Mouse (Mus musculus): ENCODE data around the gene Rab36.
"Not testable (repeated sequence)": the region's sequence is repeated elsewhere in the genome, so short reads cannot be mapped to it uniquely, and the experiment has no call there.

Gene Rab36

GRCm38 (mm10) chr10:75036883-75037379 is at the start of gene Rab36:
Gene Rab36 (plus strand): TSS chr10:75037058.
- in situ Hi-C loops (cut with MseI, MboI) = no loop called here

DNA sequence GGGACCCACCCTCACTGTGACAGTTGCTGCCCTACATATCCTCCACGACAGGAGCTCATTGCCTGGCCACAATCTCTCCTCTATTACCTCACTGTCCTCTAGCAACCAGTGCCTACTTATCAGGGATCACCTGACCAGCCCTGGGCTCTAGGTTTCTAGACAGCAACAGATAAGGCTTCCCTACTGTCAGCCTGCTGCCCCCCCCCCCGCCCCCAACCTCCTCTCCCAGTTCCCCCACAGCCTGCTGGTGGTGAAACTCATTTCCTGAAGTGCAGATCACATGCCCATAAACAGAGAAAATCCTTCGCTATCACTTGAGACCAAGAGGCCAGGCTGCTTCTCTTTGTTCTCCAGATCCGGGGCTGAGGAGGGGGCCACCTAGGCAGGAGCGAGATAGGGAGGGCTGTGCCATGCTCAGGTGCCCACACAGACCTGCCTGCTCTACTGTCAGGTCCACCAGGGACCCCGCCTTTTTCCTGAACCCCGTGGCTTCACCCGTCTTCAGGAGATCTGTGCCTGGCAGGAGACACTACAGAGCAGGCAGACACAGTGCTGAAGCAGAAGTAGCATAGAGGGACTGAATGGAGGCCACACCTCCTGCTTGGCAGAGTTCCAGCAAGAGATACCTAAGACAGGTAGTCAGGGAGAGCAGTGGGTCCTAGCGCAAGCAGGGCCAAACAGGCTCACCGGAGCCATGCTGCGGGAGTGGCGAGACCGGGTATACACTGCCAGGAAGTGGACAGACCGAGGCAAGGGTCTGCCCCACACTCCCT is 49.0 kb upstream of the Rab36 start:
- in situ Hi-C loops (cut with MseI, MboI) = no loop called here

DNA sequence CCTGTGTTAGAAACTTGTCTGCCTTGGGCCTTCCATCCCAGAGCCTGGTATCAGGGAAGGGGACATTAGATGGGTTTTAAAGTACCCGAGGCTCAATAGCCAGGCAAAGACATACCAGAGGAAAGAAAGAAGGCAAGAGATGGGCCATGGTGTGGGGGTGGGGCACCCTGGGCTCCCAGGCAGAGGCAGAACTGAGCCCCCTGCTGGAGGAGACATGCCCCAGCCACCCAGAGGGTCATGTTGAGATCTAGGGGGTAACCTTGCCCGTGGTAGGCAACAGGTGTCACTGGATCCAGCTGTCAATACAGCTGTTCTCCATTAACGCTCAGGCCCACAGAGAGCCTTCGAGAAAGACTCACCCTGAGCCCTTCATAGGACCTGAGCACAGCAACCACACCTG is 47.0 kb upstream of the Rab36 start:
- in situ Hi-C loops (cut with MseI, MboI) = no loop called here

GRCm38 (mm10) chr10:74990584-74991322 is 46.1 kb upstream of the Rab36 start:
- in situ Hi-C loops (cut with MseI, MboI) = no loop called here

GRCm38 (mm10) chr10:74994863-74995262 is 42.0 kb upstream of the Rab36 start:
- in situ Hi-C loops (cut with MseI, MboI) = no loop called here

DNA sequence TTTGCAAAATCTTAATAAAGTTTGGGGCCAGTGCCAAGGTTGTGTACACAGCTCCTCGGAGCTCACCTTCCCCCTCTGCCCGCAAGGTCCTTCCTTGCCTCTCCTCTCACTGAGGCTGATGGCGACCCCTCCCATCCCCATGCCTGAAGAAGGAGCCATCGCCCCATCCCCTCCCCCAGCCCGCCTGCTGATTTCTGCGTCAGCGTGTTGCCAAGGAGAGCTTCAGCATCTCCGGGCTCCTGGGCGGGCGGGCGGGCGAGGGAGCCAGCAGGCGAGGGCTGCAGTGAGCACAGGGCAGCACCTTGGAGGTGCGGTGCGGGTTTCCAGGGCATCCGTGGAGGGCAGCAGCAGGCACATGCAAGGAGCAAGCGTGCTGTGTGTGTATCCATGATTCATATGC is 41.5 kb upstream of the Rab36 start:
- in situ Hi-C loops (cut with MseI, MboI) = no loop called here

GRCm38 (mm10) chr10:75001391-75001790 is 35.5 kb upstream of the Rab36 start:
- in situ Hi-C loops (cut with MseI, MboI) = no loop called here

DNA sequence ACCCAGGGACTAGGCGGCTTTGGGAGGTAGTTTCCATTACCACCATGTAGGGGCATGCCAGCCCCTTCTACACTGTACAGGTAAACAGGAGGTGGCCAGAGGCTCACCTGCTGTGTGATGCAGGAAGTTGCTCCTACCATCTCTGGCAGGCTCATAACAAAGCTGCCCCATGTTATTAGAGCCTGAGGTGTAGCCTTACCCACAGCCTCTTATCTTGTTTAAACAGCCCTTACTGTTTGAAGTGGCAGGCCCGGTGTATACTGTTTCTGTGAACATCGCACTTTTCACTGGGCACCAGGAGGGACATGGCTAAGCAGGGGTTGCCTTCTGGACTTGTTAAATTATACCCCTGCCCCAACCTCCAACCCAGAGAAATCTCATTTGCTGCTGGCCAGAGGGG is 32.8 kb upstream of the Rab36 start:
- in situ Hi-C loops (cut with MseI, MboI) = no loop called here

- in situ Hi-C loops (cut with MseI, MboI) = no loop called here
Observed at GRCm38 (mm10) chr10:75006889-75007662, 29.8 kb upstream of the Rab36 start.

- in situ Hi-C loops (cut with MseI, MboI) = no loop called here
Observed at GRCm38 (mm10) chr10:75010704-75011103, 26.2 kb upstream of the Rab36 start.

DNA sequence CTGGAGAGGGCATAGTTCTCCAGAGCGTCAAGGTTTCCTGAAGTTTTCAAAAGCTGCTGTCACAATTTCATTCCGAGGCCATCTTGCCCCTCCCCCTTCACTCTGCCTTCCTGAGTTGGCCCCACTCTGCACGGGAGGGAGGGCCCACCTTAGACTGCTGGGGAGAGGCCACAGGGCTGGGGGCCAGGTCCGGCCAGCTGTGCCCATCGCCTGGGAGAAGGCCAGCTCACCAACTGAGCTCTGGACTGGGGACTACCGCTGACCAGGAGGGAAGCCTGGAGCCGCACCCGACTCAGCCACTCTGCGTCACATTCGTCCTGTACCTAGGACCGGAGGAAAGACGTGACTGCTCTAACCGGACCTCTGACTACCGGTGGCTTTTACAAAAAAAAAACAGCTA is 21.4 kb upstream of the Rab36 start:
- in situ Hi-C loops (cut with MseI, MboI) = no loop called here

- in situ Hi-C loops (cut with MseI, MboI) = no loop called here
Observed at GRCm38 (mm10) chr10:75016481-75016880, 20.4 kb upstream of the Rab36 start.

DNA sequence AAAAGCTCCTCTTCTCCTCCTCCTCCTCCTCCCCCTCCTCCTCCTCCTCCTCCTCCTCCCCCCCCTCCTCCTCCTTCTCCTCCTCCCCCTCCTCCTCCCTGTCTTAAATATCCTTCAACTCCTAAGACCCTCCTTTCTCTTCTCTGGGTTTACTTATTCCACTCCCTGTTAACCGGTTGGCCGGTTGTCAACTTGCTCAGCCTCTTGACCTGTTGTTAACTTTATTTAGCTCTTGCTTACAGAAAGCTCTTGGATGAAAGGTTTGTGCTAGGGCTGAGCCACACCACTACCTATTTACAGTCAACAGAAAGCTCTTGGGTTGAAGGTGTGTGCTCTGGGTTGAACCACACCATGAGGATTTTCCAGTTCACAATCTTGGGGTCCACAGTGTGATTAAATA is 16.6 kb upstream of the Rab36 start:
- in situ Hi-C loops (cut with MseI, MboI) = loop anchor here (5.0 to 10.0 kb wide), 2 partner anchors 75 to 83 kb away; no protein-coding TSS in a partner anchor

- in situ Hi-C loops (cut with MseI, MboI) = loop anchor here (5.0 to 10.0 kb wide), 2 partner anchors 76 to 84 kb away; no protein-coding TSS in a partner anchor
Observed at GRCm38 (mm10) chr10:75021138-75021537, 15.7 kb upstream of the Rab36 start.

GRCm38 (mm10) chr10:75026491-75026890 is 10.4 kb upstream of the Rab36 start:
- in situ Hi-C loops (cut with MseI, MboI) = loop anchor here in 1 of 2 experiments (10.0 kb wide), 1 partner anchor 82 kb away; no protein-coding TSS in a partner anchor

DNA sequence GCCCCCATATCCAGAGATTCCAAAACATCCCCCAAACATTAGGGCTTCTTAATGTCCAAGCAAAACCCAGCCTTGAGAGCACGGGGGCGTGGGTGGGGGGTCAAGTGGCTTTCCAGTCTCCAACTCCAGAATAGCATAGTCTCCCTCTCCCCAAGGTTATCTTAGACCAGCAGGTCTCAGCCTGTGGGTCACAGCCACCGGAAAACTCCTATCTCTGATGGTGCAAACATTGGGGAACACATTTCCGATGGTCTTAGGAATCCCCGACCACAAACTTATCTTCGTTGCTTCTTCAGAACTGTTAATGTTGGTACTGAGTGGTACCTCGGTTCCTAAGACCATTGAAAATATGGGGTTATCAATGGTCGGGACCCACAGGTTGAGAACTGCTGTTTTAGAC is 8.1 kb upstream of the Rab36 start:
- in situ Hi-C loops (cut with MseI, MboI) = loop anchor here in 1 of 2 experiments (10.0 kb wide), 1 partner anchor 84 kb away; no protein-coding TSS in a partner anchor

DNA sequence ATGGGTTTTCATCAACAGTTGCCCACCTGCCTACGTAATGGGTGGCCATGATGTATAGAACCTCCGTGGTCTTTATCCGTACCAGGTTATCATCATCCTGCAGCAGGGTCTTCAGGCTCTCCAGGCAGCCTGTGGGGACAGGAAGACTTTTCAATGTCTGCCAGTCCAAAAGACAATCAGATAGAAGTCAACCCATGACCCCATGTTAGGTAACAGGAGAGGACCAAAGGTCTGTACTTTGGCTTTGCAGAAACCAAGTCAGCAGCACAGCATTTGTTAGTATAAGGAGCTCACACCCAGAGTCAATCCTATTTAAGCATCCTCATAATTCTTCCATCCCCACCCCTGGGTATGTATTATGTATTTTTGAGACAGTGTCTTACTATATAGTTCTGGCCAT is 7.2 kb upstream of the Rab36 start:
- in situ Hi-C loops (cut with MseI, MboI) = loop anchor here in 1 of 2 experiments (10.0 kb wide), 1 partner anchor 85 kb away; no protein-coding TSS in a partner anchor

DNA sequence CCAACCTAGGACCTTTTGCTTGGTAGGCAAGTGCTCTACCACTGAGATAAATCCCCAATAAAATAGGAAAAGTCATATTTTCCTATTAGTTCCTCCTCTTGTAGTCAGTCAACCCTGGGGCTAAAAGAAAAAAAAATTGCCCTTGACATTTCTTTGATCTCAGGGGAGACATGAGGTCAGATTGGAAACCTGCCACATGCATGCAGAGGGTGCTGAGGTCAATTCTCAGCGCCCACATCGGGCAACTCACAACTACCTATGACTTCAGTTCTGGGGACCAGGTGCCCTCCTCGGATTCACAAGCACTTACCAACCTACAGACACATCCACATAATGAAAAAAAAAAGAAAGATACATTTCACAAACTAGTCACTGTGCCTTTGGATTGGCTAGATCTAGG is 6.6 kb upstream of the Rab36 start:
- in situ Hi-C loops (cut with MseI, MboI) = no loop called here

DNA sequence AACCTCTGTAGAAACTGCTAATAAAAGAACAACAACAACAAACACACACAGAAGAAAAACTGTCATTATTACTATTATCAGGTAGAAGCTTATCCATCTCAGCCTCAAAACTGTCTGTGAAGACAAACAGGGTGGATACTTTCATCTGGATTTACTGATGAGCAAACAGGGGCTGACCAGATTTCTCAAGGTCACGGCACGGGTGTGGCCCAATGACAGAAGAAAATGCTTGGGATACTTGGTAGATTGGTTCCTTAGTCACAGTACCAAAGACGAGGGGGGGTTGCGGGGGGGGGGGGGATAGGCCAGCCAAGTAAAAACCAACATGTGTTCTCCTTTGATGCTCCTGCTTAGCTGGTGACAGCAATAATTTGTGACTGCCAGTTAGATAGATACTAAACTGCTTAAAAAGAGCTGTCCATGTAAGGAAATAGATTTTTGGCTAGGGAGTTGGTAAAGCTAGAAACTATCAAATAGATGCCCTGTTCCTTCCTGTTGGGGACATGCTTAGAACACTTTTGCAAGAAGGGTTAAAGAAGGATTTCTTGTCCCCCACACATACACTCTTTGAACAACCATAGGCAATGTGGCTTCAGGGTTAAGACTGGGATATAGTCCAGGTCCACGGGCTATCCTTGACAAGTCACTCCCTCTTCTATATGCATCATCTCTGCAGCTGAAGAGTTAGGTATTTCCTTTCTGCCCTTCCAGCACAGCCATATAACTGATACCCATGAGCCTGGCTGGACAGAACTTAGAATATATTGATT is 5.3 kb upstream of the Rab36 start:
- in situ Hi-C loops (cut with MseI, MboI) = no loop called here

GRCm38 (mm10) chr10:75032395-75032794 is 4.5 kb upstream of the Rab36 start, which contains the start of gene Rsph14:
Gene Rsph14 (minus strand): TSS chr10:75032586.
- in situ Hi-C loops (cut with MseI, MboI) = no loop called here

- in situ Hi-C loops (cut with MseI, MboI) = not testable (repeated sequence)
Observed at GRCm38 (mm10) chr10:75042060-75042459, 5.2 kb downstream of the Rab36 start.
